Mouse (Mus musculus) megakaryocyte, embryonic 14.5 days (primary cell): ENCODE measurements around the gene Mylk4.

Experiments
- FLI1 ChIP-seq: IDR thresholded peaks from 2 replicates; pipeline ENCODE4 v1.6.1; 2012; ENCODE audit warnings: low read length, inconsistent platforms, mixed read lengths
- GATA1 ChIP-seq: IDR thresholded peaks from 3 replicates; pipeline ENCODE4 v1.6.1; 2012; ENCODE audit warnings: mixed read lengths, low read length, inconsistent platforms, borderline replicate concordance

DNA sequence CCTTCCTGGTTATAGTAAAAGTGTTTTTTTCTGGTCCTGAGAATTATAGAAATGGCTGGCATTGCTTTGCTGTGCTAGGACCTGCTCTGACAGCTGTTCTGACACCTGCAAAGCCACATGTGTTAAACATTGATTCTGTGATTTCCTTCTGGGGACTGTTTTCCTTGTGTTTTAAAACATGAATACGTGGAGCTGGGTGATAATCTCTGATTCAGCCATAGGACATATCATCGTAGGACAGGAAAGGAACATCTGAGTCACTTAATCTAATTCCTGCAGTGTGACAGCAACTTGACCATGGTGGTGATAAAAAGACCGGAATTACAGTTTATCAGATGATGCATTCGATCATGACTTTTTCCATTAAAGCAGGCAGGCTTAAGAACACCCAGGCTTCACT is 45.1 kb upstream of the Mylk4 start:
- TF ChIP-seq GATA1 = no peak
- no peak for TF ChIP-seq FLI1
